Mouse (Mus musculus) embryo, embryonic 10.5 days (tissue): ENCODE measurements around the gene E030018B13Rik.
A peak's percentile ranks its signal among the peaks of the same experiment; 100 is the strongest.

Experiments
- DNase-seq: peaks from one replicate; pipeline ENCODE4 v3.0.0-alpha.2; 2015; ENCODE audit warnings: low spot score

The E030018B13Rik gene

GRCm38 (mm10) chr7:63917693-63918092, 1.0 kb downstream of the E030018B13Rik start:
- no peak for DNase-seq

DNA sequence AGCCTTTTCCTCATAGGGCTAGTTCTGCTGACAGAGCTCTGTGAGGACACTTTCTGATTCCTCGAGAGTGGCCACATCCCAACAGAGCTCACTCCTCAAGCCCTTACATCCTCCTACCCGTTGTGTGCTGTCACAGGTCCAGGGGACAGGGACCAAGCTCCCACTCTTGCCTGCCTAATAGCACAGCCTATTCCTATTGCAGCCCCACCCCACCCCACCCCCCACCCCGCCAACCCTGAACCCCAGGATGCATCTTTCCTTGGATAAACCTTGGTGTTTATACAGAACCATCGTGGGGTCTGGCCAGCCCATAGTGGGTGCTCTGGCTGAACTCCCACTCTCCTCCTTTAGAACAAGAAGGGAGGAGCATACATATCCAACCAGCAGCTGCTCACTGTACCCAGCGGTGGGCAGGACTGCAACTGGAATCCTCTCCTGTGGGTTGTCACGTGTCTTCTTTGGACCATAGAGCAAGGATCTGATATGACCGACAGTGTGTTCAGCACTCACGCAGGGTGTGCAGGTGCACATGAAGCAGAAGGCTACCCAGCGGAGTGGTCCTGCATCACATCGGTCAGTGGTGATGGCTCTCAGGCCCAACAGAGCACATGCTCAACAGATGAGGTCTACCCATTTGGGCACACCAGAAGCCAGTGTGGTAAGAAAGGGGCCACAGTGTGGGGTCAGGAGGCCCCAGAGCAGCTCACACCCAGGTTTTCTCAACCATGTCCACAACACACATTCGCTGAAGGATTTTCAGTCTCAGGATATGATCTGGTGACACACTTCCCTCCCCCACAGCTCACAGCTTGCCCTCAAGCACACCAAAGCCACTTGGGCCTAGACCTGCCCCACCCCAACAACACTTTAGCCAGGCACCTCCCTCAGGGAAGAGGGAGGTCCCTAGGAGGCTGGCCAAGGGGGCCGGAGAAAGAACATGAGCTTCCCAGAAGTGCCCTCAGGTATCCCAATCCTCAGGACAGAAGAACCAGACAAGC, 2.4 kb downstream of the E030018B13Rik start:
- DNase-seq, result no peak

- DNase-seq, result no peak
Measured at GRCm38 (mm10) chr7:63921909-63922562, 5.4 kb downstream of the E030018B13Rik start.

DNA sequence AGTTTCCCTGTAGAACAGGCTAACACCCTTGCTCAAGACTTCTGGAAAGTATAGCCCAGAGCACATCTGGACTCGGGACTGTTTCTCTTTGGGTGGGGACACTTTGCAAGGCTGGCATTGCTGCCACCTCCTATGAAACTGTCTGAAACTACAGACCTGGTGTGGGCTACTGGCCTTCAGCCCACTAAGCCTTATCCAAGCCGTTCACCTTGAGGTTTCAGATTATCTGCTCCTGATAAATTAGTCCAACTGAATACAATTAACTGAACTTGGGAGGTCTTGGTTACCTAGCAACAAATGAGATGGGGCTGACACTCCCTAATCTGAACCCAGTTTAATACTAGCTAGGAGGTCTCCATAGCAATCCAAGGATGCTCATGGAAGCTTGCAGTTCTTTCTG, 5.9 kb downstream of the E030018B13Rik start:
- no peak for DNase-seq

DNA sequence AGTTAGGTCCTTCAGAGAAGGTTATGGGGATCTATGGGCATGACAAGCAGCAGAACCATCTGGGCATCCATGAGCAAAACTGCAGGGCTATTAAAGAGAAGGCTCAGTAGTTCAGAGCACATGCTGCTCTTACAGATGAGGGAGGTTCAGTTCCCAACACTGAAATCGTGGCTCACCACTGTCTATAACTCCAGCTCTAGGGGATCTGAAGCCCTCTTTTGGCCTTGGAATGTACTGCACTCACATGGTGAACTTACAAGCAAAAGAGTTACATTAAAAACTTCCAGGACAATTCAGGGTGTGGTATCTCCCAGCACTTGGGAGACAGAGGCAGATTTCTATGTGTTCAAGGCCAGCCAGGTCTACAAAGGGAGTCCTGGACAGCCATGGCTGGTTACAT, 6.3 kb downstream of the E030018B13Rik start:
- DNase-seq, result no peak

DNA sequence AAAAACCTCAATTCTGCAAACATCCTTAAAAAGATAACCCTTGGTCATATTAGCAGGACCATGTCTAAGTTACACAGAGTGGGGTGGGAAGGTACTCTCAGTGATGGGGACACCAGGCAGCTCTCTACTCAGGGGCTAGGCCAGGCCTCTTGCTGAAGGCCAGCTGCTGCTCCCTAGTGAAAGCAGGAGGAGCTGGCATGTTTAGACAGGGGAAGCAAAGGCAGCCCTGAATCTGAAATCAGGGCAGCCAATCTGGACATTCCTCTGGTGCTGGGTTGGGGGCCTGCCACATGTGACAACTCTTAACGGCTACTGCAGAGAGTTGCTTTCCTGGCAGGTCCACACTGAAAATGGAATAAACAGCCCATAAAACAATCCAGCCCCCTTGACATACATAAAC, 7.5 kb downstream of the E030018B13Rik start:
- no peak for DNase-seq

- DNase-seq, result no peak
Measured at GRCm38 (mm10) chr7:63924747-63925412, 8.2 kb downstream of the E030018B13Rik start.

DNA sequence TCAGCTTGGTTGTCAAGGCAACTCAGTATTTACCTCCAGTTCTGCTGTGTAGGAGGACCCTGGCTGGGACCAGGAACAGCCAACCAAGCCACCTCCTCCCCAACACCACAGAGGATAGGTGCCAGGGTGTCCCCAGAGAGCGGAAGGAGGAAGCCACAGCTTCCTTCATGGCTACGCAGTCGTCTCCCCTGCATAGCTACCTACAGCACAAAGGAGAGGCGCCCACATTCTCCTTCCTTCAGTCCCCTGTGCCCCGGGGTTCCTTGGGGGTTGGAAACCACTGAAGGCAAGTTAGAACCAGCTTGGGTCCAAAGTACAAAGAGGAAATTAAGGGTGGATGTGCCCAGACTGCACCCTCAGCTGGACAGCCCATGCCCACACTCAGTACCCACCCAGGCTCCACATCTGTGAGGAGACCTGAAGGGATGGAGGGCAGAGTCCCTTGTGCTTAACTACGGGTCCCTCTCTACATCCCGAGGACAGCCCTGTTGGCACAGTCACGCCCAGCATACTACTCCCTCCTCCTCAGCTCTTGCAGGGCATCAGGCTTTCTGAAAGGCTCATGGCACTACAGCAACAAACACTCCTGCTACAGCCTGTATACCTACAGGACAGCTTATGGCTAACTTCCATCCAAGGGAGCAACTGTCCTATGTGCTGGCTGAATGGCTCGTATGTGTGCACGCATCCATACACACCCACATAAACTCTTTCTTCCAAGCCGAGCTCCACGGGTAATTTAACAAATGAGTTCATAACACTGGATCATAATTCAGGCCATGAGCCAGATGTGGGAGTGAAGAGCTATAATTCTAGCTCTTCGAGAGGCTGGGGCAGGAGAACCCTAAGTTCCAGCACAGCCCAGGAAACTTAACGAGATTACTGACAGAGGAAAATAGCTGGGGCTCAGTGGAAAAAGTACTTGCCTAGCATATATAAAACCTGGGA, 9.0 kb downstream of the E030018B13Rik start:
- no peak for DNase-seq

- no peak for DNase-seq
Measured at GRCm38 (mm10) chr7:63926492-63926891, 9.8 kb downstream of the E030018B13Rik start.

GRCm38 (mm10) chr7:63927121-63927520, 10.5 kb downstream of the E030018B13Rik start:
- no peak for DNase-seq

DNA sequence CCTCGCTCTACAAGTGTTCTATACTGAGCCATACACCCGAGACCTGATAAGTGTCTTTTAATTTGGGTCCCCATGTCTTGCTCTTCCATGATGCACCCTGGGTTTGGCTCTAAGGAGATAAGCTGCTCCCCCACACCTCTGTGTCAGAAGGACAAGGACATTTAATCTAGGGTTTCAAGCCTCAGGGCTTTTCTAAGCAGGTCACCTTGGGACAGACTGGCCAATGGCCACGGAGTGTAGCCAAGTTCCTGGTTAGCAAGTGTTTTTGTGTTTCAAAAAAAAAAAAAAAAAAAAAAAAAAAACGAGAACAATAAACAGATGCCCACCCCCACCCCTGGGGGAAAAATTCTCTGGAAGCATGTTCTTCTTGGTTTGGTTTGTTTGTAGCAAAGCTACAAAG, 12.4 kb downstream of the E030018B13Rik start:
- DNase-seq, result no peak

DNA sequence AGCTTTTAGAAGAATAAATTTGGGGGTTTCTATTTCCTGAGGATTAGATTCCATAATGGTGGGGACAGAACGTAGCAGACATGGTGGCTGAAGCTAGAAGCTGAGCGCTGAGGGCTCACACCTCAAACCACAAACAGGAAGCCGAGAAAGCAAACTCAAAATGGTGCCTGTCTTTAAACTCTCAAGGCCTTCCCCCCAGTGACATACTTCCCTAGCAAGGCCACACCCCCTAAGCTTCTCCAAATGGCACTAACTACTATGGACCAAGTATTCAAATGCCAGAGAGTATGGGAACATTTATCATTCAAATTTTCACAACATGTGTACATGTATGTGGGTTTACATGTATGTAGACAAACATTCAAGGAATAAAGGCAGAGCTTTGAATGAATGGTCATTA, 13.5 kb downstream of the E030018B13Rik start:
- DNase-seq, result no peak

GRCm38 (mm10) chr7:63930766-63931165, 14.1 kb downstream of the E030018B13Rik start:
- DNase-seq, result no peak

- no peak for DNase-seq
Measured at GRCm38 (mm10) chr7:63932461-63932860, 15.8 kb downstream of the E030018B13Rik start.

GRCm38 (mm10) chr7:63933905-63934304, 17.2 kb downstream of the E030018B13Rik start:
- no peak for DNase-seq

DNA sequence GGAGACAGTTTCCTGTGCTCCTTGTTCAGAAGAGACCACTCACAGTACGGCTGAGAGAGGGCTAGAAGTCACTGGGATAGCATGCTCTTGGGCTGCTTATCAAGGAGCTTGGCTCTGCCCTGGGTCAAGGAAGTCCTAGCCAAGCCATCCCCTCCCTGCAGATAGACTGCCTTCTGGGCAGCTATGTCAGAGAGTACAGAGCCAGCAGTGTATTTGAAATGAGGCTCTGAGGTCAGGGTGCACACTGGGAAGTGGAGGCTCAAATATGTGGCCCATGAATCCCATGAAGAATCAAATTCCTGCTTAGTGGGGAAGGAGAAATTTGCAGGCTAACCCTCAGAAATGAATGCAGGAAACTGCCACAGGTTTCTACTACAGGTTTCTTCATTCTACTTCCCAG, 17.9 kb downstream of the E030018B13Rik start:
- DNase-seq, result no peak

- no peak for DNase-seq
Measured at GRCm38 (mm10) chr7:63935809-63936187, 19.1 kb downstream of the E030018B13Rik start.

- DNase-seq, result peak; percentile 78
Measured at GRCm38 (mm10) chr7:63936188-63936985, 19.7 kb downstream of the E030018B13Rik start.

DNA sequence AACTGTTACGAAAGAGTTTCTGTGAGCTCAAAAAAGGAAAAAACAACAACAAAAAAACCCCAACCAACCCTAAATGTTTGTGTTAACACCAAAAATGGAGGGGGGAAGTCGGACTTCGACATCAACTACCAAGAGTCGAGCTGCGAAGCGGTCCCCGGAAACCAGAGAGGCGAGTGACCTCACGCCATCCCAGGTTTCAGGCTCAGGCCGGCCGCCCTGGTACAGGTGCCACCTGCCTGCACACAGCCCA, 20.3 kb downstream of the E030018B13Rik start:
- no peak for DNase-seq

GRCm38 (mm10) chr7:63937236-63938065, 20.8 kb downstream of the E030018B13Rik start:
- DNase-seq, result peak; percentile 83
